Mouse (Mus musculus): ENCODE data around the gene Gm10972. TPM values are rescaled to one million over a fixed set of nuclear protein-coding genes. Genes with fewer than 3 reads are reported as not detected.
"Not testable (repeated sequence)": the region's sequence is repeated elsewhere in the genome, so short reads cannot be mapped to it uniquely, and the experiment has no call there.

Gm10972 gene
- total and polyA plus RNA-seq, 3 experiments: not detected

DNA sequence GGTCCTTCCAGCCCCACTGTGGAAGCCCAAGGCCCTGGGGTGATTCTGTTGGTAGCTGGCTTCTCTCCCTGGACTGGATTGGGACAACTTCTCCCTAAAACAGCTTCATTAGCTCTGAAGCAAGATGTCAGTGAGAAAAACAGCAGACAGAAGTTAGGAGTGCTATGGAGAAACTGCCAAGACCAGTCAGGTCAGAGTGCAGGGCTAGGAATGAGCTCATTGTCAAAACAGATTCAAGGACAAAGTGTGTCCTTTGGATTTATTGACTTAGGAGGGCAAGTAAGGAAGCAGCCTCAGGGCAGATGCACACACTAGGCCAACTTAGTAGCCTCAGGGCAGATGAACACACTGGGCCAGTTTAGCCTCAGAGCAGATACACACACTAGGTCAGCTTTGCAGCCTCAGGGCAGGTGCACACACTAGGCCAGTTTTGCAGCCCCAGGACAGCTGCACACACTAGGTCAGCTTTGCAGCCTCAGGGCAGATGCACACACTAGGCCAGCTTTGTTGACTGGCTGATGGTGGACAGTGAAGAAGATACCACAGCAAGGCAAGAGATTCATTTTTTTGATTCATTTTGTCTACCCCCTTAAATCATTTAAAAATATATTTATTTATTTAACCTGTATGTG, 47.8 kb downstream of the Gm10972 start:
- TF ChIP-seq EP300 (IDR thresholded peaks at IDR 0.05; ENCODE audit: insufficient read depth, low read depth, low read length) (no peak), CTCF (IDR thresholded peaks at IDR 0.05) (no peak), POLR2A (IDR thresholded peaks at IDR 0.05; ENCODE audit: insufficient read depth, low read depth, low read length) (no peak)
- no peak for DNase-seq
- Histone ChIP-seq H3K4me1 (ENCODE audit: control insufficient read depth, insufficient read depth, low read length) (no peaks in the 10 kb centered on the region), H3K36me3 (ENCODE audit: control insufficient read depth, insufficient read depth, low read length) (no peaks in the 10 kb centered on the region), H3K79me2 (replicated peaks; ENCODE audit: control insufficient read depth, insufficient read depth, low read length) (no peaks in the 10 kb centered on the region), H3K27me3 (ENCODE audit: control insufficient read depth, insufficient read depth, low read length) (no peaks in the 10 kb centered on the region), H3K27ac (no peak overlapping the region), H3K9ac (ENCODE audit: low read depth, low read length) (no peak overlapping the region), H3K4me3 (no peak overlapping the region)
- intact Hi-C loops (cut with DNase I): loop anchor here (5.0 kb wide), 1 partner anchor 242 kb away; the partner anchor contains the start of gene Selenbp1

GRCm38 (mm10) chr3:94691694-94692093, 48.8 kb downstream of the Gm10972 start:
- H3K9ac ChIP-seq (ENCODE audit: low read depth, low read length); DNase-seq; H3K27ac ChIP-seq; H3K4me3 ChIP-seq; H3K27me3 ChIP-seq (ENCODE audit: control insufficient read depth, insufficient read depth, low read length); H3K79me2 ChIP-seq (replicated peaks; ENCODE audit: control insufficient read depth, insufficient read depth, low read length); H3K36me3 ChIP-seq (ENCODE audit: control insufficient read depth, insufficient read depth, low read length); H3K4me1 ChIP-seq (ENCODE audit: control insufficient read depth, insufficient read depth, low read length): not testable (repeated sequence)
- WGBS: 85% methylated on average over 4 of the region's 4 CpGs
- intact Hi-C loops (cut with DNase I): loop anchor here (5.0 kb wide), 1 partner anchor 241 kb away; the partner anchor contains the start of gene Selenbp1

Other genes starting within 250 kb of the Gm10972 start
- gene Lingo4, start 244.6 kb upstream of the Gm10972 start, total RNA-seq (2021): under 1 TPM; 0.05 to 0.09 TPM
- 0.04 and 0.09 TPM in 2 replicates for gene Lingo4, start 244.6 kb upstream of the Gm10972 start, polyA plus RNA-seq (2012; rRNA removed)
- 1 to 10 TPM; 3.9 to 4.9 TPM for gene Tdrkh, start 229.8 kb upstream of the Gm10972 start, total RNA-seq (2021)
- gene Tdrkh, start 229.8 kb upstream of the Gm10972 start, polyA plus RNA-seq (2012; rRNA removed): 0.64 and 0.82 TPM in 2 replicates
- gene Mrpl9, start 199.8 kb upstream of the Gm10972 start, total RNA-seq (2021): 10 to 100 TPM; 62.0 to 64.1 TPM
- 43.9 and 65.8 TPM in 2 replicates for gene Mrpl9, start 199.8 kb upstream of the Gm10972 start, polyA plus RNA-seq (2012; rRNA removed)
- gene Oaz3, start 199.2 kb upstream of the Gm10972 start, total RNA-seq (2021): not detected
- 1.1 and 2.2 TPM in 2 replicates for gene Oaz3, start 199.2 kb upstream of the Gm10972 start, polyA plus RNA-seq (2012; rRNA removed)
- under 1 TPM in 1 of 2 experiments, not detected in 1; 0.27 TPM for gene Celf3, start 164.8 kb upstream of the Gm10972 start, total RNA-seq (2021)
- 0.67 and 0.96 TPM in 2 replicates for gene Celf3, start 164.8 kb upstream of the Gm10972 start, polyA plus RNA-seq (2012; rRNA removed)
- gene Riiad1, start 162.8 kb upstream of the Gm10972 start, total RNA-seq (2021): 1 to 10 TPM in 1 of 2 experiments, under 1 TPM in 1; 0.99 to 1.3 TPM
- 0.44 and 1.2 TPM in 2 replicates for gene Riiad1, start 162.8 kb upstream of the Gm10972 start, polyA plus RNA-seq (2012; rRNA removed)
- gene Snx27, start 60.4 kb upstream of the Gm10972 start, total RNA-seq (2021): 10 to 100 TPM; 27.4 to 29.0 TPM
- gene Snx27, start 60.4 kb upstream of the Gm10972 start, polyA plus RNA-seq (2012; rRNA removed): 7.5 and 14.4 TPM in 2 replicates
- gene Tuft1, start 15.8 kb downstream of the Gm10972 start, total RNA-seq (2021): 1 to 10 TPM; 2.0 to 2.1 TPM
- 1.6 and 1.9 TPM in 2 replicates for gene Tuft1, start 15.8 kb downstream of the Gm10972 start, polyA plus RNA-seq (2012; rRNA removed)
- 10 to 100 TPM; 12.4 to 19.0 TPM for gene Selenbp2, start 50.4 kb downstream of the Gm10972 start, total RNA-seq (2021)
- gene Selenbp2, start 50.4 kb downstream of the Gm10972 start, polyA plus RNA-seq (2012; rRNA removed): 4.1 and 6.8 TPM in 2 replicates
- under 1 TPM; 0.25 to 0.50 TPM for gene Cgn, start 143.4 kb downstream of the Gm10972 start, total RNA-seq (2021)
- gene Cgn, start 143.4 kb downstream of the Gm10972 start, polyA plus RNA-seq (2012; rRNA removed): 0.26 and 0.43 TPM in 2 replicates
- gene Pogz, start 194.5 kb downstream of the Gm10972 start, total RNA-seq (2021): 10 to 100 TPM; 17.3 TPM
- gene Pogz, start 194.5 kb downstream of the Gm10972 start, polyA plus RNA-seq (2012; rRNA removed): 13.7 and 16.4 TPM in 2 replicates
- 100 to 1,000 TPM; 212 to 223 TPM for gene Psmb4, start 243.8 kb downstream of the Gm10972 start, total RNA-seq (2021)
- gene Psmb4, start 243.8 kb downstream of the Gm10972 start, polyA plus RNA-seq (2012; rRNA removed): 232 and 374 TPM in 2 replicates